Mouse (Mus musculus): ENCODE data around the gene Pcsk4.

- TF ChIP-seq CTCF (conservative IDR thresholded peaks at IDR 0.05; ENCODE audit: insufficient read depth, insufficient read length, low read depth, low read length) = peak; percentile 38
- TF ChIP-seq POLR2A (IDR thresholded peaks at IDR 0.05; ENCODE audit: low read depth, low read length) = no peak
These were observed 40.6 kb downstream of the Pcsk4 start for GRCm38 (mm10) chr10:80288657-80289056.
